ENCODE assay signal across 10 mouse cellular contexts in genomic region chr7:79270961-79271387, GRCm38 (mm10). TPM values are rescaled to one million over a fixed set of nuclear protein-coding genes. Genes with fewer than 3 reads are reported as not detected.
DNase-seq lines count a peak whose midpoint lies in the region; ATAC-seq and TF ChIP-seq lines count a peak whose summit lies in the region.
"Had no signal": no experiment of that assay in that cellular context is flagged by ENCODE, and none has a peak within 500 bp of the region (broad histone marks: within the 10 kb centered on the region; RNA-seq: fewer than 3 reads in every experiment).

No protein-coding gene starts in this region.

- H3K27me3 ChIP-seq in stomach, postnatal 0 days (ENCODE audit: control insufficient read depth, insufficient read depth, low read length) = no peaks in the 10 kb centered on the region
- no peaks in the 10 kb centered on the region for H3K27me3 ChIP-seq in midbrain, embryonic 15.5 days (replicated peaks)
- H3K27me3 ChIP-seq: hindbrain, embryonic 15.5 days had no signal

- ATAC-seq in stomach, postnatal 0 days (ENCODE audit: low FRiP score, low TSS enrichment) = no peak
- ATAC-seq in midbrain, embryonic 15.5 days (replicated peaks) = no peak

- TF ChIP-seq CTCF in stomach, postnatal 0 days (IDR thresholded peaks at IDR 0.05; ENCODE audit: low read depth) = no peak

- no peak overlapping the region for H3K4me3 ChIP-seq in stomach, postnatal 0 days (ENCODE audit: low read depth, low read length)
- H3K4me3 ChIP-seq in midbrain, embryonic 15.5 days = no peak overlapping the region
- H3K4me3 ChIP-seq: gastrocnemius, adult 2 months; hindbrain, embryonic 15.5 days had no signal

- no peaks in the 10 kb centered on the region for H3K9me3 ChIP-seq in stomach, postnatal 0 days (ENCODE audit: control insufficient read depth, low read length)
- no peaks in the 10 kb centered on the region for H3K9me3 ChIP-seq in midbrain, embryonic 15.5 days
- H3K9me3 ChIP-seq: hindbrain, embryonic 15.5 days had no signal

- no peak overlapping the region for H3K9ac ChIP-seq in stomach, postnatal 0 days (ENCODE audit: low read length)
- no peak overlapping the region for H3K9ac ChIP-seq in midbrain, embryonic 15.5 days
- H3K9ac ChIP-seq: hindbrain, embryonic 15.5 days had no signal

- peak; percentile 36 to 58 for DNase-seq in spleen, postnatal 10 days (ENCODE audit: low spot score in 2 of 2)
- no peak for DNase-seq in spleen, adult 18-20 months
- DNase-seq in c-Kit-negative CD71-positive TER-119-positive erythroid progenitor cells, embryonic 14.5 days (ENCODE audit: low read depth, low spot score) = peak; percentile 87
- peak; percentile 76 to 82 for DNase-seq in left cerebral cortex, postnatal 36 days (ENCODE audit: low spot score in 2 of 2)
- no peak for DNase-seq in stomach, postnatal 0 days (ENCODE audit: low spot score)
- no peak for DNase-seq in ovary, postnatal 14 days (ENCODE audit: low spot score)
- no peak for DNase-seq in cerebellum, postnatal 10 days
- DNase-seq: gastrocnemius, adult 2 months had no signal

- TF ChIP-seq EP300 in stomach, postnatal 0 days (optimal IDR thresholded peaks at IDR 0.05) = no peak

- WGBS in stomach, postnatal 0 days = 70% methylated on average over 9 of the region's 9 CpGs
- WGBS in midbrain, embryonic 15.5 days = 86% methylated on average over 9 of the region's 9 CpGs

- intact Hi-C loops in left cerebral cortex, postnatal 36 days (cut with DNase I) = loop anchor here (2.0 kb wide), 1 partner anchor 88 kb away; no protein-coding TSS in a partner anchor

- H3K4me2 ChIP-seq in stomach, postnatal 0 days (replicated peaks; ENCODE audit: low read depth) = no peak overlapping the region
- no peak overlapping the region for H3K4me2 ChIP-seq in midbrain, embryonic 15.5 days
- H3K4me2 ChIP-seq: hindbrain, embryonic 15.5 days had no signal

- H3K4me1 ChIP-seq in stomach, postnatal 0 days (replicated peaks; ENCODE audit: control insufficient read depth, insufficient read depth) = peaks cover 7% of the 10 kb centered on the region
- peaks cover 34% of the 10 kb centered on the region for H3K4me1 ChIP-seq in midbrain, embryonic 15.5 days

- H3K27ac ChIP-seq in stomach, postnatal 0 days (replicated peaks) = 0 out of 2 replicates have a peak overlapping the region, but pooled peaks have one; percentile 40
- no peak overlapping the region for H3K27ac ChIP-seq in midbrain, embryonic 15.5 days
- H3K27ac ChIP-seq: hindbrain, embryonic 15.5 days had no signal

- H3K36me3 ChIP-seq in stomach, postnatal 0 days (ENCODE audit: control insufficient read depth, insufficient read depth, low read length) = no peaks in the 10 kb centered on the region
- H3K36me3 ChIP-seq in midbrain, embryonic 15.5 days (replicated peaks) = no peaks in the 10 kb centered on the region
- H3K36me3 ChIP-seq: hindbrain, embryonic 15.5 days had no signal

RNA-seq across cellular contexts. Expression of gene Abhd2, which starts 2.0 kb away (rescaled TPM):
- 100 to 1,000 TPM; 107 to 115 TPM for total RNA-seq in left cerebral cortex, postnatal 36 days (2021)
- 24.6 and 27.5 TPM in 2 replicates for polyA plus RNA-seq in stomach, postnatal 0 days (2015; fragmentation: Nextera tagmentation; extraction: Ambion mirVana)
- 16.8 and 18.2 TPM in 2 replicates for polyA plus RNA-seq in midbrain, embryonic 15.5 days (2015; fragmentation: Nextera tagmentation; extraction: Ambion mirVana)

Comparison
In these comparisons a context has a peak if more than half of its experiments do, and no peak if none do; other contexts are left out.
1. DNase-seq: peak in spleen, postnatal 10 days (2 of 2), c-Kit-negative CD71-positive TER-119-positive erythroid progenitor cells, embryonic 14.5 days (single experiment) and left cerebral cortex, postnatal 36 days (2 of 2); none in spleen, adult 18-20 months (0 of 2), stomach, postnatal 0 days (single experiment), ovary, postnatal 14 days (single experiment) and cerebellum, postnatal 10 days (0 of 2).